Comparison of ENCODE assay signal across 7 mouse cellular contexts in genomic region chr13:20093307-20094045, GRCm38 (mm10). TPM values are rescaled to one million over a fixed set of nuclear protein-coding genes. Genes with fewer than 3 reads are reported as not detected.
DNase-seq lines count a peak whose midpoint lies in the region; ATAC-seq lines count a peak whose summit lies in the region.

No protein-coding gene starts in this region.

- no peak overlapping the region for H3K4me3 ChIP-seq in liver, embryonic 12.5 days
- H3K4me3 ChIP-seq in embryonic facial prominence, embryonic 15.5 days (replicated peaks), result no peak overlapping the region

- H3K27me3 ChIP-seq in liver, embryonic 12.5 days (replicated peaks), result peaks cover 53% of the 10 kb centered on the region
- peaks cover 2% of the 10 kb centered on the region; the same call in 1 of the 2 replicates for H3K27me3 ChIP-seq in embryonic facial prominence, embryonic 15.5 days

- ATAC-seq in liver, embryonic 12.5 days, result no peak
- ATAC-seq in embryonic facial prominence, embryonic 15.5 days (ENCODE audit: insufficient number of reproducible peaks, low FRiP score, low TSS enrichment, low read depth), result no peak
- ATAC-seq in cerebellum, adult (ENCODE audit: insufficient number of reproducible peaks, low FRiP score, low TSS enrichment), result no peak

- WGBS in liver, embryonic 12.5 days (ENCODE audit: insufficient replicate concordance), result 44% methylated on average over 19 of the region's 19 CpGs
- WGBS in embryonic facial prominence, embryonic 15.5 days, result 53% methylated on average over 19 of the region's 19 CpGs

- H3K4me1 ChIP-seq in liver, embryonic 12.5 days, result peaks cover 23% of the 10 kb centered on the region
- H3K4me1 ChIP-seq in embryonic facial prominence, embryonic 15.5 days, result peaks cover 9% of the 10 kb centered on the region

- DNase-seq in liver, result peak; percentile 23
- peak; percentile 42 for DNase-seq in kidney, postnatal 10 days
- peak; percentile 69 to 74 for DNase-seq in natural killer cell, adult 2 months (ENCODE audit: low spot score in 2 of 2)
- DNase-seq in cerebellum, postnatal 25 days, result no peak

- no peaks in the 10 kb centered on the region for H3K36me3 ChIP-seq in liver, embryonic 12.5 days
- no peaks in the 10 kb centered on the region for H3K36me3 ChIP-seq in embryonic facial prominence, embryonic 15.5 days

- H3K9ac ChIP-seq in liver, embryonic 12.5 days, result no peak overlapping the region
- H3K9ac ChIP-seq in embryonic facial prominence, embryonic 15.5 days, result no peak overlapping the region

- no peak overlapping the region for H3K4me2 ChIP-seq in liver, embryonic 12.5 days
- H3K4me2 ChIP-seq in embryonic facial prominence, embryonic 15.5 days (replicated peaks), result no peak overlapping the region

- no peak overlapping the region for H3K27ac ChIP-seq in liver, embryonic 12.5 days
- peak overlapping the region; percentile 71; the same call in 1 of the 2 replicates for H3K27ac ChIP-seq in embryonic facial prominence, embryonic 15.5 days (replicated peaks)

- no peaks in the 10 kb centered on the region for H3K9me3 ChIP-seq in liver, embryonic 12.5 days (replicated peaks)
- no peaks in the 10 kb centered on the region for H3K9me3 ChIP-seq in embryonic facial prominence, embryonic 15.5 days (replicated peaks)

RNA-seq across cellular contexts. Expression of gene Elmo1, which starts 3.1 kb away (rescaled TPM):
- polyA plus RNA-seq in liver, embryonic 12.5 days (2016; fragmentation: Nextera tagmentation; extraction: Ambion mirVana), result 6.2 and 6.7 TPM in 2 replicates
- polyA plus RNA-seq in embryonic facial prominence, embryonic 15.5 days (2015; fragmentation: Nextera tagmentation; extraction: Ambion mirVana), result 23.4 and 23.5 TPM in 2 replicates

Comparison
In these comparisons a context has a peak if more than half of its experiments do, and no peak if none do; other contexts are left out.
1. DNase-seq: peak in liver (single experiment), kidney, postnatal 10 days (single experiment) and natural killer cell, adult 2 months (2 of 2); none in cerebellum, postnatal 25 days (0 of 2).